Mouse (Mus musculus) cerebellum, adult 2 months (tissue): ENCODE results near the gene Ccnb2. TPM values are rescaled to one million over a fixed set of nuclear protein-coding genes. Genes with fewer than 3 reads are reported as not detected.

ENCODE experiments used
- DNase-seq, 2 experiments: peaks; one replicate each; pipeline ENCODE4 v3.0.0; 2021
- H3K27ac ChIP-seq: fragments of 200-500 bp; 2 replicates; pipeline ENCODE4 v1.5.1; 2012; ENCODE audit warnings: low read length, control low read depth, inconsistent platforms; ENCODE audit not compliant: insufficient read depth
- H3K27me3 ChIP-seq: fragments of 200-500 bp; 2 replicates; pipeline ENCODE4 v1.6.1; 2012; ENCODE audit warnings: inconsistent platforms, mild to moderate bottlenecking, low read length, moderate library complexity; ENCODE audit not compliant: control insufficient read depth, insufficient read depth
- H3K4me1 ChIP-seq: fragments of 200-500 bp; 2 replicates; pipeline ENCODE4 v1.6.1; 2011; ENCODE audit warnings: low read length; ENCODE audit not compliant: control insufficient read depth, insufficient read depth
- H3K4me3 ChIP-seq: fragments of 200-500 bp; replicated peaks from 2 replicates; pipeline ENCODE3; 2011; ENCODE audit warnings: mild to moderate bottlenecking, low read depth, low read length, control low read depth; ENCODE audit not compliant: insufficient read depth
- CTCF ChIP-seq: fragments of 200-500 bp; IDR thresholded peaks from 2 replicates; pipeline ENCODE4 v1.5.1; 2011; ENCODE audit warnings: low read depth, mild to moderate bottlenecking, control low read depth, low read length, moderate library complexity, borderline replicate concordance; ENCODE audit not compliant: insufficient read depth
- POLR2A ChIP-seq: fragments of 200-500 bp; IDR thresholded peaks from 2 replicates; pipeline ENCODE4 v1.6.1; 2011; ENCODE audit warnings: low read length, control low read depth, borderline replicate concordance; ENCODE audit not compliant: insufficient read depth
- WGBS: fragments of 180-500 bp; shearing (Covaris S2); methylation state at CpG from one replicate; pipeline ENCODE4 v1.1.7; 2018; 5-methylcytosine and 5-hydroxymethylcytosine counted together
- polyA plus RNA-seq: library from polyadenylated mRNA; depleted of rRNA; stranded (reverse); fragments of >200 nt; gene quantifications from 2 replicates; pipeline ENCODE4 v1.2.3, GENCODE M21; 2012; rRNA removed

Ccnb2 gene
- polyA plus RNA-seq, 1 experiment, result 2.3 TPM

DNA sequence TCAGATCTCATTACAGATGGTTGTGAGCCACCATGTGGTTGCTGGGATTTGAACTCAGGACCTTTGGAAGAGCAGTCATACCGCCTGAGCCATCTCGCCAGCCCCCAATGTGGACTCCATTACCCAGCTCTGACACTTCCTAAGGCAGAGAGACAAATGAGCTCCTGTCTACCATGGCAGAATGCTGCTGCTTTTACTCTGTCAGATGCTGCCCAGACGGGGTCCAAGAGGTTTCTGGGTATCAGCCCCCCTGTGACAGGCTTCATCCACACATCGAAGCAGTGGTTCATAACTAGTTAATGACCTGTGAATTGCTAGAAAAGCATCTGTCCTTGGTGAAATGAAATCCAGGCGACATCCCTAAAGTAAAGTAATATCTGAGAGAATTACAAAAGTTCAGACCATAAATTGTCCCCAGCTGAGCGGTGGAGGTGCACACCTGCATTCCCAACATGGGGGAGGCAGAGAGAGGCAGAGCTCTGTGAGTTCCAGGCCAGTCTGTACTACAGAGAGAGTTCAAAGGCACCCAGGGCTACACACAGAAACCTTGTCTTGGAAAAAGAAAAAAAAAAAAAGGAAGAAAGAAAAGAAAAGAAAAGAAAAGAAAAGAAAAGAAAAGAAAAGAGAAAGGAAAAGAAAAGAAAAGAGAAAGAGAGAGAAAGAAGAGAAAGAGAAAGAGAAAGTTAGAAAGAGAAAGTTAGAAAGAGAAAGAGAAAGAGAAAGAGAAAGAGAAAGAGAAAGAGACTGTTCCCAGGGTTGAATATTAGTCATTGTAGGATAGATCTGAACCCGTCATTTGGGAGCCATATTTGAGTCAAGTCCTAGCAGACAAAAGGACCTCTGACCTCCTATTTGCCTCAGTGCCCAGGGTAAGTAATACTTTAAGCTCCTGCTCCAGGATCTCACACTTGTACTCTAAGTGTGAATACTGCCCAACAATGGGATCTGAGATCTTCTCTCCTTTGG lies 41.6 kb downstream of the Ccnb2 start:
- Histone ChIP-seq H3K4me1 (no peaks in the 10 kb centered on the region), H3K27me3 (no peaks in the 10 kb centered on the region), H3K4me3 (no peak overlapping the region), H3K27ac (no peak overlapping the region)
- DNase-seq, result no peak
- WGBS, result 90% methylated on average over 7 of the region's 7 CpGs
- TF ChIP-seq POLR2A (no peak), CTCF (no peak)

DNA sequence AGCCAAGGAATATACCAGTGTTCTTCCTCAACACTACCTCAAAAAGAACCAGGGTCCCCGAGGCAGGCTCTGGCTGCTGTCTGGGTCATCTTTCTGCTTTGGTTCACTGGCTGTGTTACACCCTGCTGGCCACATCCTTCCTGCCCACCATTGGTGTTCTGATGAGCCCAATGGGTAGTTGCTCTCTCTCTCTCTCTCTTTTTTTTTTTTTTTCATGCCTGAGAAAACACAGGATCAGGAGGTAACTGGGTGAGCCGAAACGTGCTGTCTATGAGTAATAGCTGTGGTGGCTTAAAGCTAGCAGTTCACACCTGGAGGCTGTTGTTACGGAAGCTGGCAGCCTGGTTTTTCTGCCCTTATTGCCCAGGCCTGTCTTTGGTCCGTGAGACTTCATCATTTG lies 49.7 kb downstream of the Ccnb2 start:
- Histone ChIP-seq H3K4me3 (no peak overlapping the region), H3K4me1 (no peaks in the 10 kb centered on the region), H3K27me3 (no peaks in the 10 kb centered on the region), H3K27ac (no peak overlapping the region)
- TF ChIP-seq POLR2A, result no peak
- no peak for TF ChIP-seq CTCF
- 69% methylated on average over 5 of the region's 5 CpGs for WGBS
- no peak for DNase-seq

DNA sequence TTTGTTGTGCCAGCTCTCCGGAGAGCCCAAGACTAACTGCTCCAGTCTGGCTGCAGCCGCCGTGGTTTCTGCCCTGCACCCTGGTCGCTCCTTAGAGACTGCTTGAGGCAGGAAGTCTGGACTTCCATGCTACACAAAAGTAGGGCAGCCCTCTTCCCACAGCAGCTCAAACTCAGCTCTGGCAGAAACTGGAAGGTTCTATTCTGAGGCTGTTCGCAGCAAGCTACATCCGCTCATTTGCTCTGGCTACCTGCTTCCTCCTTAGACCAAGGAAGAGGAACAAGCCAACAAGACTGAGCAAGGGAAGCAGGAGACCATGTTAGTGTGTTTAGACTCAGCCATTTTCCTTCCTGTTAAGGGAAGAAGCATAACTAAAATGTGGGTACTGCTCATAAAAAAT lies 54.4 kb downstream of the Ccnb2 start:
- H3K27me3 ChIP-seq, result no peaks in the 10 kb centered on the region
- H3K27ac ChIP-seq, result no peak overlapping the region
- H3K4me3 ChIP-seq, result no peak overlapping the region
- peak in 1 of 2 experiments; percentile 5 for DNase-seq
- no peak for TF ChIP-seq CTCF
- no peak for TF ChIP-seq POLR2A
- H3K4me1 ChIP-seq, result no peaks in the 10 kb centered on the region
- WGBS, result 81% methylated on average over 6 of the region's 6 CpGs

DNA sequence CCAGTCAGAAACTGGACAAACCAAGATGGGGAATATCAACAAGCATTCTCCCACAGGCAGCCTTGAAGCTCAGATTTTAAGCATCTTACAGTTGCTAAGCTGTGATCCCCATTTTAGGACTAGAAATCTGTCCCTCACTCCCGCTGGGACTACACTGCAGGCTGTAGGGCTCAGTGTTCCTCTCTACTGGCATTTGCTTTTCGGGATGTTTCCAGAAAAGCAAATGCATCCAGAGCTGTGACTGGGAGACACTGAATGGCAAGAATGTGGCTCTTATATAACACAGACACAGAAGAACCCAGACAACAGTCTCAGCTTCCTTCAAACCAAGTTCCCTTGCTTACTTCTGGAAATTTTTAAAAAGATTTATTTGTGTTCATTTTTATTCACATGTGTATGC lies 55.4 kb downstream of the Ccnb2 start:
- no peak overlapping the region for H3K27ac ChIP-seq
- H3K27me3 ChIP-seq, result no peaks in the 10 kb centered on the region
- H3K4me3 ChIP-seq, result no peak overlapping the region
- DNase-seq, result no peak
- H3K4me1 ChIP-seq, result no peaks in the 10 kb centered on the region
- WGBS, result 89% methylated on average over 2 of the region's 2 CpGs
- TF ChIP-seq POLR2A (no peak), CTCF (no peak)

DNA sequence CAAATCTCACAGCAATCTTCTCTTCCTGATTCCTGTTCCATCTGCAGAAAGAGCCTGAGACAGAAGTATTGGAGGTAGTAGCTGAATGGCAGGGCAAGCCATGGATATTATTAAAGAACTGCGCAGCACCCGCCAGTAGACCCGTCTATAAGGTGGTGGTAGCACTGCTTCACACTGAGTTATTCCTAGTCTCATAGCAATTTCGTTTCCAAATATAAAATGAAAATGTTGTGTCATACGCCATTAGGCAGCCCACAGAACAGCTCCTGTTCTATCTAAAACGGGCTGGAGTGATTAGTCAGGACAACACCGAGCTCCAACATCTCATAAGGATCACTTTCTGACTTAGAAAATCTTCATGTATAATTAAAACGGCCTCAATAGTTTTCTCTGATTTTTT lies 56.6 kb downstream of the Ccnb2 start:
- 96% methylated on average over 8 of the region's 8 CpGs for whole genome bisulfite sequencing
- no peak for DNase-seq
- TF ChIP-seq POLR2A (no peak), CTCF (no peak)
- Histone ChIP-seq H3K4me3 (no peak overlapping the region), H3K27me3 (no peaks in the 10 kb centered on the region), H3K4me1 (no peaks in the 10 kb centered on the region), H3K27ac (no peak overlapping the region)

DNA sequence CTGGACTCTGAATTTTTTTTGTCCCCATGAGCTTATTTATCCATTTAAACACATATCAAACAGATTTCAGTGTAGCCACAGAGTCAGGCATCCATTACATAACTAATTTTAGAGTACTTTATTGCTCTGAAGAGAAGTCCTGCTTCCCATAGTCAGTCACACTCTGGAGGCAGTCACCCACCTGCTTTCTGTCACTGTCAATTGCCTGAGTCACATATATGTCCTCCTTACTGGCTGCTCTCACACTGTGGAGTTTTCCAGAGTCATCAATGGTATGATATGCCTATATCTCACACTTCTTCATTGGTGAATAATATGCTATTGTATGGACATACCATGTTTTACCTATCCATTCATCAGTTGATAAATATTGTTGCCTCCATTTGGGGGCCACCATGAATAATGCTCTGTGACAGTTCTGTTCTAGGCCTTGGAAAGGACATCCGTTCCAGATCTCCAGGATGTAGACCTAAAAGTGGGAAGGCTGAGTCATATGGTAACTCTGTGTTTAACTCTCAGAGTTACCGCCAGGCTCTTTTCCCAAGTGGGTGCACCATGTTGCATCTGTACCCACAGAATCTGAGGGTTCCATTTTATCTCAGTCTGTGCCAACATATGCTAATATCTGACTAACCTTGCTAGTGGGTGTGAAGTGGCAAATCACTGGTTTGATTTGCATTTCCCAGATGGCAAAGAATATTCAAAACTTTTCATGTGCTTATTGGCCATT lies 61.8 kb downstream of the Ccnb2 start:
- TF ChIP-seq POLR2A, result no peak
- no peak overlapping the region for H3K27ac ChIP-seq
- DNase-seq, result no peak
- H3K4me3 ChIP-seq, result no peak overlapping the region
- WGBS, result 97% methylated on average over 2 of the region's 2 CpGs
- H3K4me1 ChIP-seq, result no peaks in the 10 kb centered on the region
- H3K27me3 ChIP-seq, result no peaks in the 10 kb centered on the region

Other genes starting within 250 kb of the Ccnb2 start
- 7.6 and 8.1 TPM in 2 replicates for gene Myo1e, start 214.2 kb downstream of the Ccnb2 start, polyA plus RNA-seq
- gene Rnf111, start 82.2 kb upstream of the Ccnb2 start, polyA plus RNA-seq, result 30.1 and 32.2 TPM in 2 replicates
- 51.4 and 52.7 TPM in 2 replicates for gene Sltm, start 121.2 kb upstream of the Ccnb2 start, polyA plus RNA-seq
- gene Gm10642, start 234.7 kb upstream of the Ccnb2 start, polyA plus RNA-seq, result 1.4 and 1.5 TPM in 2 replicates
- gene Mindy2, start 235.6 kb upstream of the Ccnb2 start, polyA plus RNA-seq, result 58.4 and 67.3 TPM in 2 replicates